Mouse (Mus musculus): ENCODE results near the gene Cdhr4.

DNA sequence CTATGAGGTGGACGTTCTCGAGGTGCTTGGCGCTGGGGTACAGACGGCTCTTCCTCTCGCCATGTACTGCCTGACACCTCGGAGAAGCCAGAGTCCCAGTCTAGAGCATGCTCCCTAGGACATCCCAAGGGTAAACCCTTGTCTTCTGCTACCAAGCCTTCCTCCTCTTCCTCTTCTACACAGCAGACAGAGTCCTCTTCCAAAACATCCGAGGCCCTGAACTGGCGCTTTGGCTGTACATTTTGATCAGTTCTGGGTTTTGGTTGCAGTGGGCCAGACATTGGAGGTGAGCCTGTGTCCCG is 7.6 kb upstream of the Cdhr4 start:
- TF ChIP-seq CTCF (IDR thresholded peaks at IDR 0.05; ENCODE audit: borderline replicate concordance, insufficient read depth, low read length) (no peak), POLR2A (IDR thresholded peaks at IDR 0.05; ENCODE audit: low read depth, low read length) (no peak; the same call in 1 of the 2 replicates)

Measured in embryonic fibroblast, embryonic 13.5 days (primary cell).